Mouse (Mus musculus): ENCODE results near the gene Sarnp. TPM values are rescaled to one million over a fixed set of nuclear protein-coding genes. Genes with fewer than 3 reads are reported as not detected.

Sarnp gene
- polyA plus RNA-seq (2014; fragmentation: Illumina TruSeq; extraction: RNeasy Lipid Tissue Mini Kit (QIAGEN cat#74804); ENCODE audit: low read depth, low replicate concordance), result 153 TPM

DNA sequence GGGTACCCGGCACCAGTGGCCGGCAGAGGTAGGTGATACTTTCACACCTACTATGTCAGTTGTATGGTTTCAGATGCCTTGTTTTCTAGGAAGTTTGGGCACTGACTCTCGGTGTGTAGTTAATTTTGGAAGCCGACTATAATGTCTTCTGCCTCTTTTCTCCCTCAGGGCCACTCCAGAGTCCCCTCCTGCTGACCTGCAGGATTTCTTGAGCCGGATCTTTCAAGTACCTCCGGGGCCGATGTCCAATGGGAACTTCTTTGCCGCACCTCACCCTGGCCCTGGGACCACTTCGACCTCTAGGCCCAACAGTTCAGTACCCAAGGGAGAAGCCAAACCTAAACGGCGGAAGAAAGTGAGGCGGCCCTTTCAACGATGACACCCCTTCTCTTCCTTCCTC, at the start of gene Sarnp:
Gene Sarnp, plus strand, starts transcription at position 301 of the 400 bp plus-strand sequence.

DNA sequence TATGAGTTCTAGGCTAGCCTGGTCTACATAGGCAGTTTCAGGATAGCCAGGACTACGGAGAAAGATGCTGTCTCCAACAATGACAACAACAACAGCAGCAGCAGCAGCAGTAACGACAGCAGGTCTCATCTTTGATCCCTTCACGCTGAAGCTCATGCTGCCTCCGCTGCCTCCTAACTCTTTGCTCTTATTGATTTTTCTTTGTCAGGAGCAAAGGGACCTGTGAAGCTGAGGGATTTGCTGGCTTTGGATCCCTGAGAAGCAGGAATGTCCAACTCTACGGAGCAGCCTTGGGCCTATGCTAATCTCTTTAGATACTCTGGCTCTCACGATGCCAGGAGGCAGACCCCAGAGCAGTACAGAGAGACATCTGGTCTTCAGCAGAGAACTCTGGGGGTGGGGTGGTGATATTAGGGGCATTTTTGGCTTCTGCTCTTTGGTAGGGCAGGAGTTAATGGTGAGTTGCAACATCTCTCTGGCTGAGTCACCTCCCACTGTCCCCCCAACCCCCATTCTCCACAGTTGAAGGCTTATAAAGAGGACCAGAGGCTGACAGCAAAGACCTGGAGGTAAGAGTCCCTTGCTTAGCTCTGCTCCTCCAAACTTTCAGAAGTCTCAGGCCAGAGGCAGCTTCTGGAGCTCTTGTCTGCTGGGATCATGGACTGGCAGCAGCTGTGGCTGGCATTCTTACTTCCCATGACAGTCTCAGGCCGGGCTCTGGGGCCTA, 26.6 kb upstream of the Sarnp start, which contains the start of gene Mmp19:
Gene Mmp19, plus strand, starts transcription at position 513 of the 727 bp plus-strand sequence.

DNA sequence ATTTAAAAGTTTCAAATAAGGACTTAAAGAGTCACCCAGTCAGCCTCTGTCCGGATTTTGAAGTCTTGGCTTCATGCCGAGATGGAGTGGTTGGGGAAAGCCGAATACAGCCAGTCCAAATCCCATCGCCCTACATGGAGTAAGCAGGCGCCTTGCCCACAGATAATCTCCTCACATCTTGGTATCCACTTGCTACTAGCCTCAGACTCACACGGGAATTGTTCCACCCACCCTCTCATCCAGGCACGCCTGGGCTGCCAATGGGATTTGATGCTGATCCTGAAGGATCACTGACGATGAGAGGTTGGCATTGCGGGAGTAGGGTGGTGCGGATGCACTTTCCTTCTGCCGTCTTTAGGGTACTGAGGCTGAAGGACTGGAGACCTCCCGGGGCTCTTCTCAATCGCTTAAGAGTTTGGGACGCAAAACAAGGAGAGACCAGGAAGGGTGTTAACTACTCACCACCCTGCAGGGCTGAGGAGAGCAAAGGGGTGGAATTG, 13.3 kb upstream of the Sarnp start, which contains the start of gene Dnajc14:
Gene Dnajc14, plus strand, starts transcription at position 292 of the 500 bp plus-strand sequence.

DNA sequence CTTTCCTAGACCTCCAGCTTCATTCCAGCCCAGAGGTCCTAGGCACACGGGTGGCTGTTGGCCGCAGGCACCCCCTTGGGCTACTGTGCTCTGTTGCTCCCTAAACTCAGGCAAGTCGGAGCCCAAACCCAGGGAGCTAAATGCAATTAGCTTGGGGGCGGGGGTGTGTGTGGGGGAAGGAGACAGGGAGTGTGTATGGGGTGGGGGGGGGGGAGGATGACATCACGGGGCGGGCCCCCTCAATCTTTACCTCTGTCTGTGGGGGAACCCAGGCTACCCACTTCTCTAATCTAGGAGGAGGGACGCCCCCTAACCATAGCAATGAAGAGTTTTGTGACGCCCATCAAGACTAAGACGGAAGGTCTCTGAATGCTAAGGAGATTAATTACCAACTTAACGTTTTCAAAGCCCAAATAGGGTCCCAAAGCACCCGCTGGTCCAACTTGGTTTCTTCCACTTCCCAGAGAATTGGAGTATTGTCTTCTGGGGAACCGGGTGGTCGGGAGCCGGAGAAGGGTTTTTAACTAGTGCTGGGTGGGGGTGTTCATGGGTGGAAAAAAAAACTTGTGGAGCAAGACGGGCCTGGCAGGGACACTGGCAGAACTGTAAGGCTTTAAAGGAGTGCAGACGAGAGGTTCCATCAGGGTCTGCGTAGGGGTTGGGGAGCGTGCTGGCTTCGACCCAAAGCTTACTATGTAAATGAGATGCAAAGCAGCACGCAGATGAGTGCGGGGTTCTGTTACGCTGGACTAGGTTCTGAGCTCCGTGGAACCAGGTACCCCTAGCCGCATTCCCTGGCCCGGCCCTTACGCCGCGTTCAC, 12.7 kb upstream of the Sarnp start, which contains the start of gene Tmem198b:
Gene Tmem198b, minus strand, starts transcription at position 100 of the 821 bp plus-strand sequence.

DNA sequence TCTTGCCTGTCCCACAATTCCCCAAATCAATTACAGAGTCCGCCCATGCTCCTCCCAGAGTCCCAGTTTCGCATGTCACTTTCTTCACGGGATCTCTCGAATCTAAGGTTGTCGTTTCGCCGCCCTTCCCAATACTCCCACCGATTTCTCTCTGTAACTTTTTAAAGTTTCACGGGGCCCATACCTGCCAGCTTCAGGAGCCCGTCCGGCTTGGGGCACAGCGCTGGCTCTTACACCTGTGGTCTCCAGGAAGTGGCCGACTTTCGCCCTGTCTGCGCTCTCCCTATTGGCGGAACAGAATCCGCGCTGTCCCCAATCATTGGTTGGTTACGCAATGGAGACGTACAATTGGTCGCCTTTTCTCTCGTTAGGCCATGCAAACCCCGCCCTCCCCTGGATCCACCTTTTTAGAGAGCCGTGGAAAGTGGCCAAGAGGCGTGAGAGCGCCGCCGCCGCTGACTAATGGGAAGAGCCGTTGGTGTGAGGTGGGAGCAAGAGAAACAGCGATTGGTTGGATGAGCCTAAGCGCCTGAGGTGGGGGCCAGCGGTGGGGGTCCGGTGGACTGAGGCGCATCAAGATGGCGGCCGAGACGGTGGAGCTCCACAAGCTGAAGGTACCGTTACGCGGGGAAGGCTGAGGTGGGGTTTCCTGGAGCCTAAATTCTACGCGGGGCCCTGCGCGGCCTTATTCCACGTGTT, 4.4 kb downstream of the Sarnp start, which contains the start of gene Ormdl2:
Gene Ormdl2, minus strand, starts transcription at position 288 of the 699 bp plus-strand sequence.

DNA sequence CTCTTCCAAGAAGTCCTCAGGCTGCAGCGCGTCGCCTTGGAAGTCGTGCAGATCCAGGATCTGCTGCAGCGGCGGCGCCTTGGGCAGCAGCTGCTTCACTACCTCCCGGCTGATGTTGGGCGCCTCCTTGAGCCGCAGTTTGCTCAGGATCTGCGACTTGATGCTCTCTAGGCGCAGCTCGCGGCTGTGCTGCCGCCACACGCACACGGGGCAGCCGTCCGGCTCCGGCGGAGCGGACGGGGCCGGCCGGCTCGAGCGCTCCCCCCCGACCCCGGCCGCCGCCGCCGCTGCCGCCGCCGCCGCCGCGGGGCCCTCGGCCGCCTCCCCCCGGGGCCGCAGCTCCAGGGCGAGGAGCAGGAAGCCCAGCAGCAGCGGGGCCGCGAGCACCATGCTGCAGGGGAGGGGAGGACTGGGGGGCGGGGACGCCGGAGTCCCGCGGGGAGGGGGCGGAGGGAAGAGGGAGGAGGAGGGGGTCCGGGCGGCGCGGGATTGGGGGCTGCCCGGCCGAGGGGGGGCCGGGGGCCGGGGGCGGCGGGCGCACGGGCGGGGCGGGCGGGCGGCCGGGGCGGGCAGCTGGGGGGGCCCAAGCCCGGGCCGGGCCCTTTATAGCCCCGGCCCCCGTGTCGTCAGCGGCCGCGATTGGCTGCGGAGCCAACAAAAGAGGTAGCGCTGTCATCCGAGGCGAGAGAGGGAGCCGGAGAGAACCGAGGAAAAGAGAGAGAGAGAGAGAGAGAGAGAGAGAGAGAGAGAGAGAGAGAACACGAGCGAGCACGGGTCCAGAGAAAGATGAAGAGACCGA, 74.4 kb downstream of the Sarnp start, which contains the start of gene Gdf11:
Gene Gdf11, minus strand, starts transcription at position 423 of the 799 bp plus-strand sequence.

DNA sequence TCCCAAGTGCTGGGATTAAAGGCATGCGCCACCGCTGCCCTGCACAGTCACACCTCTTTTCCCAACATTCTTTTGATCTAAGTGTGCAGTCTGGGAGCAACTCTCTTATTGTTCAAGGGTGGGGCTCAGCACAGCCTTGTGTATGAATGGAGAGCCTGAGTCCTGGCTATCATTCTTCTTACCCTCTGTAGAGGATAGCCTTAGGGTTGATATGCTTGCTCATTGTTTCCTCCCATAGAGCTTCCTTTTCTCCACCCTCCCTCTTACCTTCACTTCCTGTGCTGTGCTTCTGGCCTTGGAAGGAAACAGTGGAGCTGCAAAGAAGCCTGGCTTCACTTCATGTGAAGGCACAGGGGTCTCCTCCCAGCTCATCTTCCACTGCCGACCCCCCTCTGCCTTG, 83.6 kb downstream of the Sarnp start, which contains the start of gene Cd63:
Gene Cd63, plus strand, starts transcription at position 292 of the 400 bp plus-strand sequence.

DNA sequence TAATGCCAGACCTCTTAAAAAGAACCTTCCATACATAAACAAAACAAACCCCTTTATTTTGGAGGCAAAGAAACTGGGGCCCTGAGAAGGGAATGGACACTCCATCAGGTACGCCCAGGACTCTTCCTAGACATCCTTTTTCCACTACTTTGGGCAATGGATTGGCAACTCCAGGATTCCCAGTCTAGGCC, 105.6 kb downstream of the Sarnp start, which contains the start of gene Rdh5:
Gene Rdh5, minus strand, starts transcription at position 67 of the 191 bp plus-strand sequence.

DNA sequence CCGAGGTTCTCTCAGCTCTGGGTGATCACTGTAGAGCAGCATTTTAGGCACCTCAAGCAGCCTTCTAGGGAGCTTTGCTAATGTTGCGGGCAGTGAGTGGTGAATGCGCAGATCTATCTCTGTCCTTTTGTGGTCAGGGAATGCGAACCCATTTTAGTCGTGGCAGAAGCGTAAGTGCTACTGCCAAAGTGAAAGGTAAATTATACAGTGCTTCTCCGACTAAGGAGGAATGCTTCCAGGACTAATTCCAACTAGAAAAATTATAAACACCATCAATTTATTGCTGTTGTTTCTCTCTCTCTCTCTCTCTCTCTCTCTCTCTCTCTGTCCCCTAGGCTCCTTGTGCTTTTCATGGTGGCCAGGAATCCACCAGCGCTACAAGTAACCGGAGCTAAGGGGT, 106.8 kb downstream of the Sarnp start, which contains the start of gene Bloc1s1:
Gene Bloc1s1, minus strand, starts transcription at position 101 of the 400 bp plus-strand sequence.

Other genes starting within 250 kb of the Sarnp start
- 51.1 TPM for gene Erbb3, start 227.7 kb upstream of the Sarnp start, polyA plus RNA-seq (2014; fragmentation: Illumina TruSeq; extraction: RNeasy Lipid Tissue Mini Kit (QIAGEN cat#74804); ENCODE audit: low read depth, low replicate concordance)
- gene Rps26, start 190.6 kb upstream of the Sarnp start, polyA plus RNA-seq (2014; fragmentation: Illumina TruSeq; extraction: RNeasy Lipid Tissue Mini Kit (QIAGEN cat#74804); ENCODE audit: low read depth, low replicate concordance), result 7.3 TPM
- 0.13 TPM for gene Ikzf4, start 171.3 kb upstream of the Sarnp start, polyA plus RNA-seq (2014; fragmentation: Illumina TruSeq; extraction: RNeasy Lipid Tissue Mini Kit (QIAGEN cat#74804); ENCODE audit: low read depth, low replicate concordance)
- 75.1 TPM for gene Suox, start 143.3 kb upstream of the Sarnp start, polyA plus RNA-seq (2014; fragmentation: Illumina TruSeq; extraction: RNeasy Lipid Tissue Mini Kit (QIAGEN cat#74804); ENCODE audit: low read depth, low replicate concordance)
- gene Rab5b, start 121.1 kb upstream of the Sarnp start, polyA plus RNA-seq (2014; fragmentation: Illumina TruSeq; extraction: RNeasy Lipid Tissue Mini Kit (QIAGEN cat#74804); ENCODE audit: low read depth, low replicate concordance), result 81.8 TPM
- gene Pmel, start 113.1 kb upstream of the Sarnp start, polyA plus RNA-seq (2014; fragmentation: Illumina TruSeq; extraction: RNeasy Lipid Tissue Mini Kit (QIAGEN cat#74804); ENCODE audit: low read depth, low replicate concordance), result not detected
- 5.6 TPM for gene Cdk2, start 112.3 kb upstream of the Sarnp start, polyA plus RNA-seq (2014; fragmentation: Illumina TruSeq; extraction: RNeasy Lipid Tissue Mini Kit (QIAGEN cat#74804); ENCODE audit: low read depth, low replicate concordance)
- gene Dgka, start 72.5 kb upstream of the Sarnp start, polyA plus RNA-seq (2014; fragmentation: Illumina TruSeq; extraction: RNeasy Lipid Tissue Mini Kit (QIAGEN cat#74804); ENCODE audit: low read depth, low replicate concordance), result 5.1 TPM
- gene Pym1, start 69.4 kb upstream of the Sarnp start, polyA plus RNA-seq (2014; fragmentation: Illumina TruSeq; extraction: RNeasy Lipid Tissue Mini Kit (QIAGEN cat#74804); ENCODE audit: low read depth, low replicate concordance), result 2.5 TPM
- 56.0 TPM for gene Mmp19, start 26.4 kb upstream of the Sarnp start, polyA plus RNA-seq (2014; fragmentation: Illumina TruSeq; extraction: RNeasy Lipid Tissue Mini Kit (QIAGEN cat#74804); ENCODE audit: low read depth, low replicate concordance)
- gene Dnajc14, start 13.3 kb upstream of the Sarnp start, polyA plus RNA-seq (2014; fragmentation: Illumina TruSeq; extraction: RNeasy Lipid Tissue Mini Kit (QIAGEN cat#74804); ENCODE audit: low read depth, low replicate concordance), result 19.5 TPM
- gene Tmem198b, start 13.0 kb upstream of the Sarnp start, polyA plus RNA-seq (2014; fragmentation: Illumina TruSeq; extraction: RNeasy Lipid Tissue Mini Kit (QIAGEN cat#74804); ENCODE audit: low read depth, low replicate concordance), result 2.1 TPM
- gene Ormdl2, start 4.3 kb downstream of the Sarnp start, polyA plus RNA-seq (2014; fragmentation: Illumina TruSeq; extraction: RNeasy Lipid Tissue Mini Kit (QIAGEN cat#74804); ENCODE audit: low read depth, low replicate concordance), result 126 TPM
- not detected for gene Gdf11, start 74.4 kb downstream of the Sarnp start, polyA plus RNA-seq (2014; fragmentation: Illumina TruSeq; extraction: RNeasy Lipid Tissue Mini Kit (QIAGEN cat#74804); ENCODE audit: low read depth, low replicate concordance)
- gene Cd63, start 83.7 kb downstream of the Sarnp start, polyA plus RNA-seq (2014; fragmentation: Illumina TruSeq; extraction: RNeasy Lipid Tissue Mini Kit (QIAGEN cat#74804); ENCODE audit: low read depth, low replicate concordance), result 7.7 TPM
- gene Rdh5, start 105.6 kb downstream of the Sarnp start, polyA plus RNA-seq (2014; fragmentation: Illumina TruSeq; extraction: RNeasy Lipid Tissue Mini Kit (QIAGEN cat#74804); ENCODE audit: low read depth, low replicate concordance), result 7.7 TPM
- gene Bloc1s1, start 106.7 kb downstream of the Sarnp start, polyA plus RNA-seq (2014; fragmentation: Illumina TruSeq; extraction: RNeasy Lipid Tissue Mini Kit (QIAGEN cat#74804); ENCODE audit: low read depth, low replicate concordance), result 15.0 TPM
- gene Itga7, start 116.5 kb downstream of the Sarnp start, polyA plus RNA-seq (2014; fragmentation: Illumina TruSeq; extraction: RNeasy Lipid Tissue Mini Kit (QIAGEN cat#74804); ENCODE audit: low read depth, low replicate concordance), result 0.69 TPM
- 198 TPM for gene Mettl7b, start 143.7 kb downstream of the Sarnp start, polyA plus RNA-seq (2014; fragmentation: Illumina TruSeq; extraction: RNeasy Lipid Tissue Mini Kit (QIAGEN cat#74804); ENCODE audit: low read depth, low replicate concordance)
- gene Olfr9, start 172.1 kb downstream of the Sarnp start, polyA plus RNA-seq (2014; fragmentation: Illumina TruSeq; extraction: RNeasy Lipid Tissue Mini Kit (QIAGEN cat#74804); ENCODE audit: low read depth, low replicate concordance), result not detected
- not detected for gene Olfr763, start 193.5 kb downstream of the Sarnp start, polyA plus RNA-seq (2014; fragmentation: Illumina TruSeq; extraction: RNeasy Lipid Tissue Mini Kit (QIAGEN cat#74804); ENCODE audit: low read depth, low replicate concordance)
- gene Olfr764-ps1, start 222.6 kb downstream of the Sarnp start, polyA plus RNA-seq (2014; fragmentation: Illumina TruSeq; extraction: RNeasy Lipid Tissue Mini Kit (QIAGEN cat#74804); ENCODE audit: low read depth, low replicate concordance), result not detected
- gene Olfr765, start 232.7 kb downstream of the Sarnp start, polyA plus RNA-seq (2014; fragmentation: Illumina TruSeq; extraction: RNeasy Lipid Tissue Mini Kit (QIAGEN cat#74804); ENCODE audit: low read depth, low replicate concordance), result not detected

All from liver, adult 10 weeks (tissue).